ENCODE assay signal across 7 mouse cellular contexts in the genomic region with DNA sequence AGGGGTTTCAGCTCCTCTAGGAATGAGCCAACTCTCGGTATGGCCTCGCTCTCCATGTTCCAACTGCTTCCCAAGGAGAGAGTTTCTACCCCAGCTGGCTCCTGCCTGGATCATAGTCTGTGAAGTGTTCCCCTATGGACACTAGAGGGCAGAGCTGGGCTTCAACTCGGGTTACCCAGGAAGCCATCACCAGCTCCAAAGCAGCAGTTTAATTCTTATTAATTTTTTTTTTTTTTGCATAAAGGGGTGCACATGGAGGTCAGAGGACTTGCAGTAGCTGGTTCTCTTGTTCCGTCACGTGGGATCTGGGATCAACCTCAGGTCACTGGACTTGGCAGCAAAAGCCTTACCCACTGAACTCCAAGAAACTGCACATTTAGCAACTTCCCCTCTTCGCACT. TPM values are rescaled to one million over a fixed set of nuclear protein-coding genes. Genes with fewer than 3 reads are reported as not detected.
DNase-seq lines count a peak whose midpoint lies in the region; ATAC-seq lines count a peak whose summit lies in the region.

No protein-coding gene starts in this region.

- H3K9ac ChIP-seq in forebrain, embryonic 16.5 days (replicated peaks; ENCODE audit: low read depth, low read length), result no peak overlapping the region
- peak overlapping the region; percentile 29; the same call in 1 of the 2 replicates for H3K9ac ChIP-seq in hindbrain, embryonic 13.5 days

- peaks cover 23% of the 10 kb centered on the region for H3K36me3 ChIP-seq in forebrain, embryonic 16.5 days (ENCODE audit: control insufficient read depth, insufficient read depth)
- H3K36me3 ChIP-seq in hindbrain, embryonic 13.5 days, result peaks cover 71% of the 10 kb centered on the region

- H3K9me3 ChIP-seq in forebrain, embryonic 16.5 days (ENCODE audit: control insufficient read depth, low read length), result no peaks in the 10 kb centered on the region
- H3K9me3 ChIP-seq in hindbrain, embryonic 13.5 days, result no peaks in the 10 kb centered on the region

- DNase-seq in R1 (ENCODE audit: low read depth, low spot score), result peak; percentile 77
- DNase-seq in cerebellum, adult 11 months, result peak; percentile 74
- peak; percentile 46 to 68 for DNase-seq in layer of hippocampus, postnatal 25 days (ENCODE audit: extremely low spot score in 1 of 2, low spot score in 1 of 2)
- peak; percentile 90 for DNase-seq in lung, postnatal 10 days
- DNase-seq in retina, postnatal 7 days (ENCODE audit: low read depth, low spot score), result peak; percentile 72

- H3K4me3 ChIP-seq in forebrain, embryonic 16.5 days (replicated peaks; ENCODE audit: low read length), result no peak overlapping the region
- H3K4me3 ChIP-seq in hindbrain, embryonic 13.5 days, result no peak overlapping the region

- no peaks in the 10 kb centered on the region for H3K4me1 ChIP-seq in forebrain, embryonic 16.5 days (replicated peaks; ENCODE audit: control insufficient read depth, insufficient read depth, low read length)
- no peaks in the 10 kb centered on the region for H3K4me1 ChIP-seq in hindbrain, embryonic 13.5 days (replicated peaks)

- WGBS in forebrain, embryonic 16.5 days, result 30% methylated on average over 6 of the region's 6 CpGs
- WGBS in hindbrain, embryonic 13.5 days, result 36% methylated on average over 6 of the region's 6 CpGs

- H3K4me2 ChIP-seq in forebrain, embryonic 16.5 days (ENCODE audit: low read length), result no peak overlapping the region
- no peak overlapping the region for H3K4me2 ChIP-seq in hindbrain, embryonic 13.5 days

- ATAC-seq in forebrain, embryonic 16.5 days, result peak; percentile 84
- ATAC-seq in hindbrain, embryonic 13.5 days (ENCODE audit: low FRiP score), result peak; percentile 44; the same call in 1 of the 2 replicates

- no peak overlapping the region for H3K27ac ChIP-seq in forebrain, embryonic 16.5 days (ENCODE audit: low read length)
- H3K27ac ChIP-seq in hindbrain, embryonic 13.5 days, result peak overlapping the region; percentile 56; the same call in 1 of the 2 replicates

- no peaks in the 10 kb centered on the region for H3K27me3 ChIP-seq in forebrain, embryonic 16.5 days (replicated peaks; ENCODE audit: control insufficient read depth, insufficient read depth, low read length)
- no peaks in the 10 kb centered on the region for H3K27me3 ChIP-seq in hindbrain, embryonic 13.5 days

RNA-seq across cellular contexts. Expression of a gene that starts 11.5 kb away (rescaled TPM):
- polyA plus RNA-seq in forebrain, embryonic 16.5 days (2015; fragmentation: Nextera tagmentation; extraction: Ambion mirVana), result 0.09 TPM in 1 of 2 replicates, not detected in the other
- 0.09 and 0.16 TPM in 2 replicates for polyA plus RNA-seq in hindbrain, embryonic 13.5 days (2015; fragmentation: Nextera tagmentation; extraction: Ambion mirVana)
- not detected for total RNA-seq in layer of hippocampus, postnatal 25 days (2021)

RNA-seq across cellular contexts. Expression of a gene that starts 15.8 kb away (rescaled TPM):
- 5.2 and 10.4 TPM in 2 replicates for polyA plus RNA-seq in forebrain, embryonic 16.5 days (2015; fragmentation: Nextera tagmentation; extraction: Ambion mirVana)
- 4.8 and 5.2 TPM in 2 replicates for polyA plus RNA-seq in hindbrain, embryonic 13.5 days (2015; fragmentation: Nextera tagmentation; extraction: Ambion mirVana)
- total RNA-seq in layer of hippocampus, postnatal 25 days (2021), result 10 to 100 TPM in 1 of 2 experiments, 1 to 10 TPM in 1; 3.1 to 13.9 TPM

RNA-seq across cellular contexts. Expression of a gene that starts 27.5 kb away (rescaled TPM):
- polyA plus RNA-seq in forebrain, embryonic 16.5 days (2015; fragmentation: Nextera tagmentation; extraction: Ambion mirVana), result 19.4 and 21.2 TPM in 2 replicates
- polyA plus RNA-seq in hindbrain, embryonic 13.5 days (2015; fragmentation: Nextera tagmentation; extraction: Ambion mirVana), result 15.6 and 16.4 TPM in 2 replicates
- total RNA-seq in layer of hippocampus, postnatal 25 days (2021), result 10 to 100 TPM; 61.8 to 63.9 TPM

RNA-seq across cellular contexts. Expression of a gene that starts 28.0 kb away (rescaled TPM):
- 5.1 and 8.7 TPM in 2 replicates for polyA plus RNA-seq in forebrain, embryonic 16.5 days (2015; fragmentation: Nextera tagmentation; extraction: Ambion mirVana)
- 7.9 and 8.9 TPM in 2 replicates for polyA plus RNA-seq in hindbrain, embryonic 13.5 days (2015; fragmentation: Nextera tagmentation; extraction: Ambion mirVana)
- total RNA-seq in layer of hippocampus, postnatal 25 days (2021), result 10 to 100 TPM; 12.7 to 15.8 TPM

RNA-seq across cellular contexts. Expression of a gene that starts 28.1 kb away (rescaled TPM):
- 19.1 and 19.3 TPM in 2 replicates for polyA plus RNA-seq in forebrain, embryonic 16.5 days (2015; fragmentation: Nextera tagmentation; extraction: Ambion mirVana)
- polyA plus RNA-seq in hindbrain, embryonic 13.5 days (2015; fragmentation: Nextera tagmentation; extraction: Ambion mirVana), result 19.9 and 23.4 TPM in 2 replicates
- 10 to 100 TPM; 19.3 to 23.5 TPM for total RNA-seq in layer of hippocampus, postnatal 25 days (2021)
